Mouse (Mus musculus): Measurements from ENCODE around the gene Tfcp2l1. TPM values are rescaled to one million over a fixed set of nuclear protein-coding genes. Genes with fewer than 3 reads are reported as not detected.

Tfcp2l1 gene
- total RNA-seq, 1 experiment from 2014 or later, result not detected

DNA sequence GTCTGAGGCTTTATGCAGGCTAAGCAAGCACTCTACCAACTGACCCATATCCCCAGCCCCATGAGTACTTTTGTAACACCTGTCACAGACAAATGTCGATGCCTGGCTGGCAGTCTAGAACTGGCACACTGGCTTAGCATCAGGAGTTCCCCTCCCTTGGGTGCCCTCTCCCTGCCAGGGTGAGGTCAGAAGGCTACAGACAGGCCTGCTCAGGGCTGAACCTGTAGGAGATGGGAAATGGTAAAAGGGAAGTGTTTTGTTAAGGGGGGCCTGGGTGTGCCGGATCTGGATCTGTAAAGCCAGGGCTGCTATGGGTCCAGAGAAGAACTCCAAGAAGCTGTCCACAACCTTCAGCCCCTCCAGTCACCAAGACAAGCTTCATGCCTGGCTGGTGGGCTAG lies 92.0 kb downstream of the Tfcp2l1 start:
- ATAC-seq (replicated peaks; ENCODE audit: insufficient number of reproducible peaks, low FRiP score, low TSS enrichment, poor library complexity, severe bottlenecking), result no peak

DNA sequence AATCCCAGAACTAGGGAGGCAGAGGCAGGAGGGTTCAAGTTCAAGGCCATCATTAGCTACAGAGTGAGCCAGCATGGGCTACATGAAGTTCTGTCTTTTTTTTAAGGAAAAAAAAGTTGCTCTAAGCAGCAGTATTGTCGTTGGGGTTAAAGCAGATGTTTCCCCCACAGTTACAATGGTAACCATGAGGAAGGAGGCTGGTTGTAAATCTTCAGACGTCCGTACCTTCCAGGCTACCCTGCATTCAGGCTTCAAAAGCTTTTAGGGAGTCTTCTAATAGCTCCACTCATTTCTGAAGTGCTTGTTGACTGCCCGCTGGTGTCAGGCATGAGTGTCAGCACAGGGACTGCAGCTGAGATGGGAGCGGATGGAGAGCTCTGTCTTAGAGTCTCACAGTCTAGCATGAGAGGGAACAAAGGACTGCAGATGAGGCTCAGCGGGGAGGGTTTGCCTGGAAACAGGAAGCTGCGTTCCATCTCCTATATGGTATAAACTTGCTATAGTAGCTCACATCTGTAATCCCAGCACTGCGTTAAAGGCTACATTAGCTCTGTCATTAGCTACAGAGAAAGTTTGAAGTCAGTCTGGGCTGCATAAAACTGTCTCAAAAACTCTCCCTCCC lies 92.8 kb downstream of the Tfcp2l1 start:
- ATAC-seq (replicated peaks; ENCODE audit: insufficient number of reproducible peaks, low FRiP score, low TSS enrichment, poor library complexity, severe bottlenecking), result no peak

DNA sequence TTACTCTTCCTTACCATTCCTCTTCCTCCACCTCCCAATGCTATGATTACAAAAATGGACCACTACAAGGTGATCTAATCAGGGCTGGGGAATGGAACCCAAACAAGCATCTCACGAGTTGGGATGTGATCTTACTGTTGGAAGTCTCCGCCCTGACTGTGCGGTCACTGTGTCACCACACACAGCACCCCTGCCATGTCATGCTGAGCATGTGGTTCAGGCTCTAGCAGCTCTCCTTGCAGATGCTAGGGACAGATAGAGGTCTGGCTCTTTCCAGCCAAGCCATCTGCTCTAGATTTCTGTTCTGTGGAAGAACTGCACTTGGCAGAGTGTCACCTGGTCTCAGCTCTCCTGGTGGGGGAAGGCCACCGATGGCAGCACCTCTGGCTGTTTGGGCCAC lies 99.3 kb downstream of the Tfcp2l1 start:
- no peak for ATAC-seq (replicated peaks; ENCODE audit: insufficient number of reproducible peaks, low FRiP score, low TSS enrichment, poor library complexity, severe bottlenecking)

DNA sequence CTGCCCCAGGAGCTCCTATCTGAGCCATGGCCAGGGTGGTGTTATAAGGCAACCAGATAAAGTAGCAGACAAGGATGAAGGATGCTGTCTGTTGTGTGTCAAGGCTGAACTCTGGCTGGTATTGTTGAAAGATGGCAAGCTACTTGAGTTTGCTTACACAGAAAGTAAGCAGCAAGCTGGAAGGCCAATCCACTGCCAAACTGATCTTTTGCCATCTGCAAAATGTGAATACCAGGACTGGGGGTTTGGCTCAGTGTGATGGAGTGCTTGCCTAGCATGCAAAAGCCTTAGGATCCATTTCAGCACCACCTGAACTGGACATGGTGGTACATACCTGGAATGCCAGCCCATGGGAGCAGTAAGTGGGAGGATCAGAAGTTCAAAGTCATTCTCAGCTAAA lies 101.1 kb downstream of the Tfcp2l1 start:
- ATAC-seq (replicated peaks; ENCODE audit: insufficient number of reproducible peaks, low FRiP score, low TSS enrichment, poor library complexity, severe bottlenecking), result no peak

Other genes starting within 250 kb of the Tfcp2l1 start
- gene Clasp1, start 238.9 kb upstream of the Tfcp2l1 start, total RNA-seq (2017), result 27.5 to 66.1 TPM (median 30.9 TPM) in 3 replicates

All from monocyte, adult 5-6 weeks (primary cell).